Mouse (Mus musculus) CH12.LX (cell line): ENCODE measurements around the gene Tiam1.

Experiments used
- CTCF ChIP-seq, 2 experiments: IDR thresholded peaks in 1 of 2; conservative IDR thresholded peaks in 1 of 2; 2 replicates each; pipeline ENCODE4 v1.5.1; 2011 to 2012; ENCODE audit warnings: low read depth in 2 of 2, low read length in 2 of 2, improper control_type of control experiment in 1 of 2, inconsistent platforms in 1 of 2, mild to moderate bottlenecking in 1 of 2, moderate library complexity in 1 of 2
- EP300 ChIP-seq: IDR thresholded peaks from 2 replicates; pipeline ENCODE4 v1.6.1; 2011; ENCODE audit warnings: low read length, improper control_type of control experiment
- MEF2A ChIP-seq: IDR thresholded peaks from 2 replicates; pipeline ENCODE4 v1.6.1; 2014; ENCODE audit warnings: low read depth, mild to moderate bottlenecking, inconsistent platforms, low read length, improper control_type of control experiment, borderline replicate concordance
- POLR2A ChIP-seq: IDR thresholded peaks from 2 replicates; pipeline ENCODE4 v1.6.1; 2011; ENCODE audit warnings: low read depth, mild to moderate bottlenecking, improper control_type of control experiment, low read length
- POLR2AphosphoS2 ChIP-seq: IDR thresholded peaks from 2 replicates; pipeline ENCODE4 v1.6.1; 2011; ENCODE audit warnings: low read depth, low read length, improper control_type of control experiment
- TBP ChIP-seq: conservative IDR thresholded peaks from 2 replicates; pipeline ENCODE4 v1.6.1; 2011; ENCODE audit warnings: low read depth, low read length, improper control_type of control experiment
- USF1 ChIP-seq: IDR thresholded peaks from 2 replicates; pipeline ENCODE4 v1.6.1; 2014; ENCODE audit warnings: low read depth, mild to moderate bottlenecking, inconsistent platforms, low read length, improper control_type of control experiment
- USF2 ChIP-seq: conservative IDR thresholded peaks from 2 replicates; pipeline ENCODE4 v1.6.1; 2011; ENCODE audit warnings: low read depth, low read length, improper control_type of control experiment

DNA sequence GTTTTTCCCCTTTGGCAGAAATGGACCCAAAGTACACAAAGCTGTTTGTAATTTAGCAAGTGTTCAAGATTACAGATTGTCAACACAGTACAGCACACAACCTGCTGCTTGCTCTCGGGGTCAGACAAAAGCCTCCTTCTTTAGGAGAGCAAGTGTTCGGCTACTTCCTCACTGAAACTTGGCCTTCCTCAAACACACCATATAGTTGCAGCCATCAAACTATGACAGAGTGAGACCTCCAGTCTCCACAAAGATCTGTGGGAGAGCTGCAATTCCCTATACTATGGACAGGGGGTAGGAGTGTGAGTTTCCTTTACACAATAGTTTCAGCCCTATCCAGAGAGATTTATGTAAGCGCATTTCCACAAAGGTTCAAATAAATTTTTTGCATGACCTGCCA lies 278.9 kb downstream of the Tiam1 start:
- no peak for TF ChIP-seq USF2
- TF ChIP-seq CTCF (conservative IDR thresholded peaks at IDR 0.05 in 1 of 2, IDR thresholded peaks at IDR 0.05 in 1 of 2; ENCODE audit: low read depth in 2 of 2, low read length in 2 of 2): no peak
- TF ChIP-seq MEF2A: no peak
- TF ChIP-seq EP300: no peak
- no peak for TF ChIP-seq USF1
- no peak for TF ChIP-seq TBP
- no peak for TF ChIP-seq POLR2A
- TF ChIP-seq POLR2AphosphoS2: no peak
